ENCODE assay signal across 8 mouse cellular contexts in the genomic region with DNA sequence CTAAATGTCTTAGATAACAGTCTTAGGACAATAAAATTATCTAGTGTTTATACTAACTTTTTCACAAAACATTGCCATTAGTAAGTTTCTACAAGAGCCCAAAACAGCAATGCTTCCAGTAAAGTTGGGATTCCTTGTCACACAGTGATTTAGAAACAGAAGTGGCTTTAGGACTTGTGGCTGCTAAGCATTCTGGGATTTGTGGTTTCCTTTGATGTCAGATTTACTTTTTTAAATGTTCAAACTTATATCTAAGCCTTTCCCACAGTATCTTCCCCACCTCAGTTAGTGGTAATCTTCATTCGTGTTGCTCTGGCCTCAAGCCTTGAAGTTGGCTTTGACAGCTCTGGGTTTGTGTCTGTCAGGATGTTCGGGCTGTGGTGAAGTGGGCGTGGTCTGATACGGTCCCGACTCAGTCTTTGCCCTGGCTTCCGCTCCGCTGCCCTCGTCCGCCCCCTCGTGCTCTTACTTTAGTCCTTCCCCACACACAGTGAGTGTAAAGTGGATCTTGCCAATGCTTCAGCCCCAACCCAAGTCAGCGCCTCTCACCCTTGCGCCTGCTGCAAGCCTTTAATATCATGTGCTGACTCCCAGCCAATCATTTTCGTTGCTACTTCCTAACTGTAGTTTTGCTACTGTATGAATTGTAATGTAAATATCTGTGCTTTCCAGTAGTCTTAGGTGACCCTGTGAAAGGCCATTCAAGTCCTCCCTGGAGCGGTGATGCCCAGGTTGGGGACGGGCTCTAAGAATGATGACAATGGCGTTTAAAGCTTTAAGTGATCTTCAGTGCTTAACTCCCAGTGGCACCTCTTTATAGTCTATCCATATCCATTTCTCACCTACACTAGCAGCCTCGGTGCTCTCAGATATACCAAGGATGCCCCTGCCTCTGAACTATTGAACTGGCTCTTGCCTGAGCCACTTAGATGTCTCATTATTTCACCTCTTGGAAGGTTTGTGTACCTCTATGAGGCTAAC. TPM values are rescaled to one million over a fixed set of nuclear protein-coding genes. Genes with fewer than 3 reads are reported as not detected.
DNase-seq lines count a peak whose midpoint lies in the region; ATAC-seq and TF ChIP-seq lines count a peak whose summit lies in the region.

No protein-coding gene starts in this region.

- H3K27me3 ChIP-seq in embryonic facial prominence, embryonic 12.5 days = no peaks in the 10 kb centered on the region
- no peaks in the 10 kb centered on the region for H3K27me3 ChIP-seq in kidney, adult 2 months (replicated peaks; ENCODE audit: control insufficient read depth, insufficient read depth, low read length)
- H3K27me3 ChIP-seq in liver, embryonic 14.5 days (ENCODE audit: control insufficient read depth, insufficient read depth, low read length) = no peaks in the 10 kb centered on the region
- no peaks in the 10 kb centered on the region for H3K27me3 ChIP-seq in myocyte (ENCODE audit: control insufficient read depth, insufficient read depth, insufficient read length)
- H3K27me3 ChIP-seq in stomach, embryonic 16.5 days (ENCODE audit: control insufficient read depth, insufficient read depth, low read length) = no peaks in the 10 kb centered on the region

- TF ChIP-seq POLR2A in kidney, adult 2 months (IDR thresholded peaks at IDR 0.05; ENCODE audit: low read depth, low read length) = no peak
- no peak for TF ChIP-seq POLR2A in myocyte (IDR thresholded peaks at IDR 0.05; ENCODE audit: insufficient read length, low read depth)

- no peaks in the 10 kb centered on the region for H3K36me3 ChIP-seq in embryonic facial prominence, embryonic 12.5 days
- no peaks in the 10 kb centered on the region for H3K36me3 ChIP-seq in kidney, adult 2 months (ENCODE audit: control insufficient read depth, insufficient read depth, low read length)
- H3K36me3 ChIP-seq in liver, embryonic 14.5 days (replicated peaks; ENCODE audit: control insufficient read depth, insufficient read depth, low read depth) = no peaks in the 10 kb centered on the region
- H3K36me3 ChIP-seq in myocyte (ENCODE audit: control insufficient read depth, insufficient read depth) = no peaks in the 10 kb centered on the region
- no peaks in the 10 kb centered on the region for H3K36me3 ChIP-seq in stomach, embryonic 16.5 days (ENCODE audit: control insufficient read depth, insufficient read depth, low read length)

- H3K9ac ChIP-seq in embryonic facial prominence, embryonic 12.5 days = 0 out of 2 replicates have a peak overlapping the region, but pooled peaks have one; percentile 24
- H3K9ac ChIP-seq in liver, embryonic 14.5 days (replicated peaks) = no peak overlapping the region
- peak overlapping the region; percentile 61 for H3K9ac ChIP-seq in stomach, embryonic 16.5 days (ENCODE audit: low read length)

- peak; percentile 58 for TF ChIP-seq CTCF in kidney, adult 2 months (conservative IDR thresholded peaks at IDR 0.05; ENCODE audit: insufficient read depth, insufficient read length, low read depth, low read length)
- TF ChIP-seq CTCF in liver, embryonic 14.5 days (IDR thresholded peaks at IDR 0.05; ENCODE audit: low read depth) = peak; percentile 47

- no peak overlapping the region for H3K27ac ChIP-seq in embryonic facial prominence, embryonic 12.5 days
- H3K27ac ChIP-seq in kidney, adult 2 months (ENCODE audit: insufficient read depth, low read depth, low read length) = no peak overlapping the region
- H3K27ac ChIP-seq in liver, embryonic 14.5 days = no peak overlapping the region
- H3K27ac ChIP-seq in stomach, embryonic 16.5 days (ENCODE audit: low read length) = no peak overlapping the region

- no peaks in the 10 kb centered on the region for H3K9me3 ChIP-seq in embryonic facial prominence, embryonic 12.5 days
- H3K9me3 ChIP-seq in liver, embryonic 14.5 days (ENCODE audit: control insufficient read depth, low read length) = no peaks in the 10 kb centered on the region
- H3K9me3 ChIP-seq in stomach, embryonic 16.5 days (replicated peaks; ENCODE audit: control insufficient read depth, low read length) = no peaks in the 10 kb centered on the region

- peak; percentile 72 for ATAC-seq in embryonic facial prominence, embryonic 12.5 days (ENCODE audit: insufficient number of reproducible peaks, insufficient read depth, low FRiP score, low TSS enrichment)
- peak; percentile 68 for ATAC-seq in liver, embryonic 14.5 days (ENCODE audit: insufficient read depth)
- ATAC-seq in stomach, embryonic 16.5 days (ENCODE audit: insufficient read depth, low FRiP score) = peak; percentile 83

- H3K4me2 ChIP-seq in embryonic facial prominence, embryonic 12.5 days (replicated peaks) = peak overlapping the region; percentile 56
- H3K4me2 ChIP-seq in liver, embryonic 14.5 days (ENCODE audit: low read depth) = peak overlapping the region; percentile 40
- H3K4me2 ChIP-seq in myocyte (ENCODE audit: low read depth) = peak overlapping the region; percentile 60
- peak overlapping the region; percentile 72 for H3K4me2 ChIP-seq in stomach, embryonic 16.5 days (ENCODE audit: low read depth, low read length)

- DNase-seq in urinary bladder, postnatal 14 days (ENCODE audit: low spot score) = peak; percentile 37
- no peak for DNase-seq in urinary bladder, adult 2 months (ENCODE audit: low spot score)
- peak; percentile 38 to 40 for DNase-seq in heart, adult 9 months (ENCODE audit: low spot score in 2 of 2)
- DNase-seq in kidney, adult 2 months = peak; percentile 74
- peak; percentile 31 to 38 (median 33) for DNase-seq in liver, embryonic 14.5 days (ENCODE audit: low read depth in 3 of 3, low spot score in 3 of 3)

- no peaks in the 10 kb centered on the region for H3K79me2 ChIP-seq in myocyte (ENCODE audit: control insufficient read depth, insufficient read depth)

- peak overlapping the region; percentile 42 for H3K4me3 ChIP-seq in embryonic facial prominence, embryonic 12.5 days
- peak overlapping the region; percentile 36 for H3K4me3 ChIP-seq in kidney, adult 2 months (ENCODE audit: insufficient read depth, low read depth, low read length)
- peak overlapping the region; percentile 23 to 63 for H3K4me3 ChIP-seq in liver, embryonic 14.5 days (ENCODE audit: insufficient read depth in 1 of 2, low read depth in 2 of 2, low read length in 2 of 2)
- no peak overlapping the region for H3K4me3 ChIP-seq in myocyte
- H3K4me3 ChIP-seq in stomach, embryonic 16.5 days (replicated peaks; ENCODE audit: low read length) = peak overlapping the region; percentile 50

- no peak overlapping the region for H3ac ChIP-seq in myocyte (ENCODE audit: control insufficient read depth, insufficient read length)

- 16% methylated on average over 17 of the region's 17 CpGs for WGBS in embryonic facial prominence, embryonic 12.5 days
- WGBS in kidney, adult 2 months = 8% methylated on average over 17 of the region's 17 CpGs
- WGBS in liver, embryonic 14.5 days (ENCODE audit: insufficient replicate concordance) = 12% methylated on average over 17 of the region's 17 CpGs
- 11% methylated on average over 17 of the region's 17 CpGs for WGBS in stomach, embryonic 16.5 days

- TF ChIP-seq EP300 in liver, embryonic 14.5 days (IDR thresholded peaks at IDR 0.05; ENCODE audit: low read depth) = no peak

- no peaks in the 10 kb centered on the region for H3K4me1 ChIP-seq in embryonic facial prominence, embryonic 12.5 days
- H3K4me1 ChIP-seq in kidney, adult 2 months (ENCODE audit: control insufficient read depth, insufficient read depth, low read length) = no peaks in the 10 kb centered on the region; the same call in 1 of the 2 replicates
- H3K4me1 ChIP-seq in liver, embryonic 14.5 days (replicated peaks; ENCODE audit: control insufficient read depth in 2 of 2, insufficient read depth in 2 of 2, low read length in 1 of 2) = peaks cover 0 to 5% of the 10 kb centered on the region in 2 experiments; a peak in 1 of 4 replicates
- no peaks in the 10 kb centered on the region for H3K4me1 ChIP-seq in stomach, embryonic 16.5 days (ENCODE audit: control insufficient read depth, insufficient read depth, low read length)

TF ChIP-seq in myocyte, 11 proteins besides CTCF, POLR2A, EP300 and RAD21:
- TF ChIP-seq USF1 (IDR thresholded peaks at IDR 0.05; ENCODE audit: low read depth) (peak; percentile 56), E2F4 (IDR thresholded peaks at IDR 0.05; ENCODE audit: insufficient read depth) (no peak), TCF12 (IDR thresholded peaks at IDR 0.05; ENCODE audit: insufficient read depth, poor library complexity, severe bottlenecking) (no peak), POLR2AphosphoS2 (IDR thresholded peaks at IDR 0.05; ENCODE audit: insufficient read length, low read depth) (no peak)

RNA-seq across cellular contexts. Expression of a gene that starts 18.4 kb away (rescaled TPM):
- not detected in 2 replicates for polyA plus RNA-seq in urinary bladder, adult 2 months (2012; rRNA removed)
- 1.6 and 4.7 TPM in 2 replicates for polyA plus RNA-seq in embryonic facial prominence, embryonic 12.5 days (2016; fragmentation: Nextera tagmentation; extraction: Ambion mirVana)
- polyA plus RNA-seq in kidney, adult 2 months (2012; rRNA removed) = not detected in 2 replicates
- polyA plus RNA-seq in liver, embryonic 14.5 days (2012; rRNA removed) = not detected in 2 replicates
- polyA plus RNA-seq in liver, embryonic 14.5 days (2014; fragmentation: Nextera tagmentation; extraction: Ambion mirVana) = not detected in 2 replicates
- not detected for polyA plus RNA-seq in myocyte (2012; fragmentation: generic; extraction: Trizol)
- not detected in 2 replicates for polyA plus RNA-seq in stomach, embryonic 16.5 days (2015; fragmentation: Nextera tagmentation; extraction: Ambion mirVana)
